Mouse (Mus musculus): ENCODE measurements around the gene Gna13.

DNA sequence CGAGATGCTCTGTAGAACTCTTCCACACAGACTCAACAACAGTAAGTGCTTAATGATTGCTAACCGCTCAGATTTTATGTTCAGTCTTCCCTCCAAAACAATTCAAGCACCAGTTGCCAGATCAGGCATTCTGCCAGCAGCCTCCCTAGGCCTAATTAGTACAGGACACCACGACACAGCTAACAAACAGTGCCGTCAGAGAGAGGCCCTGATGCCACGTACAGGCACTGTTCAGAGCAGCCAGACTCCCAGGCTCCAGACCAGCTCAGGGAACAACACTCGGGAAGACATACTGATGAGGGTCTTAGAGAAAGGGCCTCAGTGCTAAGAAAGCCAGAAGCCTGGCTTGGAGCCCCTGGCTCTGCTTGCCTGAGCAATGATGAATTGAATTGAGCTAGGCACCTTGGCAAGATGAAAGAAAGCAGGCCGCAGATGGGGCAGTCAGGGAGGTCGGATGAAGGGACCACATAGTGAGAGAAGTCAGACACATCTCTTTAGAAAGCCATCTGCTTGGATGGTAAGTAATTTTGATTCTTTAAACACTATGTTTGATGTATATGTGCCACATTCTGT lies 42.2 kb upstream of the Gna13 start:
- TF ChIP-seq CTCF (IDR thresholded peaks at IDR 0.05; ENCODE audit: borderline replicate concordance, insufficient read depth, low read length) (no peak), POLR2A (IDR thresholded peaks at IDR 0.05; ENCODE audit: low read depth, low read length) (no peak)
